Mouse (Mus musculus) hematopoietic multipotent progenitor cell, adult 10-12 weeks (in vitro differentiated cells): ENCODE results near the gene Spata17. TPM values are rescaled to one million over a fixed set of nuclear protein-coding genes. Genes with fewer than 3 reads are reported as not detected.

Experiments used
- polyA plus RNA-seq: library from polyadenylated mRNA; stranded (reverse); fragments of >175 nt; gene quantifications from 2 replicates; pipeline ENCODE4 v1.2.3, GENCODE M21; 2012; ENCODE audit warnings: low replicate concordance

Gene Spata17
- polyA plus RNA-seq, result not detected in 2 replicates

GRCm38 (mm10) chr1:187215181-187216116, at the start of gene Spata17, which contains the start of gene Gpatch2:
Gene Spata17 (minus strand): TSS chr1:187215465.
Gene Gpatch2 (plus strand): TSS chr1:187215508.

Other genes starting within 250 kb of the Spata17 start
- not detected in 2 replicates for gene D1Pas1, start 248.0 kb downstream of the Spata17 start, polyA plus RNA-seq
- gene Gpatch2, start within 50 bp of the Spata17 start, polyA plus RNA-seq, result 5.1 and 10.8 TPM in 2 replicates